Mouse (Mus musculus): ENCODE results near the gene Fam57a. TPM values are rescaled to one million over a fixed set of nuclear protein-coding genes. Genes with fewer than 3 reads are reported as not detected.

Fam57a gene
- total RNA-seq (2021) = 10 to 100 TPM; 16.6 to 18.5 TPM
- long read RNA-seq, full-length matches to known transcripts = 6 of 22 reads
- long read RNA-seq, partial matches to known transcripts = 2 of 22 reads
- long read RNA-seq, other reads (novel, unspliced or antisense) = 14 of 22 reads

GRCm38 (mm10) chr11:76179495-76180145 lies at the start of gene Fam57a, which contains the start of gene Vps53:
Gene Fam57a, plus strand, starts transcription at chr11:76179671.
Gene Vps53, minus strand, starts transcription at chr11:76179647.
- peak; percentile 88 to 93 for DNase-seq (ENCODE audit: low spot score in 2 of 2)

GRCm38 (mm10) chr11:76130859-76131258 lies 48.6 kb upstream of the Fam57a start:
- DNase-seq (ENCODE audit: low spot score in 2 of 2) = no peak

- no peak for DNase-seq (ENCODE audit: low spot score in 2 of 2)
These were observed 43.6 kb upstream of the Fam57a start for GRCm38 (mm10) chr11:76135641-76136437.

GRCm38 (mm10) chr11:76137996-76138395 lies 41.5 kb upstream of the Fam57a start:
- DNase-seq (ENCODE audit: low spot score in 2 of 2) = no peak

GRCm38 (mm10) chr11:76144386-76144785 lies 35.1 kb upstream of the Fam57a start:
- no peak for DNase-seq (ENCODE audit: low spot score in 2 of 2)

GRCm38 (mm10) chr11:76145169-76145568 lies 34.3 kb upstream of the Fam57a start:
- no peak for DNase-seq (ENCODE audit: low spot score in 2 of 2)

- DNase-seq (ENCODE audit: low spot score in 2 of 2) = no peak
These were observed 33.1 kb upstream of the Fam57a start for GRCm38 (mm10) chr11:76146187-76147010.

- DNase-seq (ENCODE audit: low spot score in 2 of 2) = peak in 1 of 2 experiments; percentile 22
These were observed 31.1 kb upstream of the Fam57a start for GRCm38 (mm10) chr11:76148055-76149008.

GRCm38 (mm10) chr11:76150980-76151379 lies 28.5 kb upstream of the Fam57a start:
- no peak for DNase-seq (ENCODE audit: low spot score in 2 of 2)

GRCm38 (mm10) chr11:76153236-76153951 lies 26.1 kb upstream of the Fam57a start:
- DNase-seq (ENCODE audit: low spot score in 2 of 2) = no peak

GRCm38 (mm10) chr11:76154200-76154599 lies 25.3 kb upstream of the Fam57a start:
- no peak for DNase-seq (ENCODE audit: low spot score in 2 of 2)

- no peak for DNase-seq (ENCODE audit: low spot score in 2 of 2)
These were observed 24.6 kb upstream of the Fam57a start for GRCm38 (mm10) chr11:76154861-76155260.

GRCm38 (mm10) chr11:76158375-76158774 lies 21.1 kb upstream of the Fam57a start:
- no peak for DNase-seq (ENCODE audit: low spot score in 2 of 2)

- DNase-seq (ENCODE audit: low spot score in 2 of 2) = peak in 1 of 2 experiments; percentile 39
These were observed 19.2 kb upstream of the Fam57a start for GRCm38 (mm10) chr11:76160251-76160650.

GRCm38 (mm10) chr11:76166657-76167056 lies 12.8 kb upstream of the Fam57a start:
- DNase-seq (ENCODE audit: low spot score in 2 of 2) = peak; percentile 41 to 70

- DNase-seq (ENCODE audit: low spot score in 2 of 2) = peak; percentile 66 to 89
These were observed 12.2 kb upstream of the Fam57a start for GRCm38 (mm10) chr11:76167079-76167765.

- DNase-seq (ENCODE audit: low spot score in 2 of 2) = no peak
These were observed 10.5 kb upstream of the Fam57a start for GRCm38 (mm10) chr11:76168976-76169375.

- DNase-seq (ENCODE audit: low spot score in 2 of 2) = peak in 1 of 2 experiments; percentile 52
These were observed 9.3 kb upstream of the Fam57a start for GRCm38 (mm10) chr11:76170207-76170606.
